Mouse (Mus musculus) lung, postnatal 0 days (tissue): ENCODE data around the gene Slitrk5. TPM values are rescaled to one million over a fixed set of nuclear protein-coding genes. Genes with fewer than 3 reads are reported as not detected.
"Not testable (repeated sequence)": the region's sequence is repeated elsewhere in the genome, so short reads cannot be mapped to it uniquely, and the experiment has no call there.

Source experiments
- ATAC-seq: fragments of 200-750 bp; cut with Nextera tagmentation; 2 replicates; pipeline ENCODE4 v1.8.0; 2017; ENCODE audit warnings: moderate library complexity
- DNase-seq: peaks from one replicate; pipeline ENCODE4 v3.0.0-alpha.2; 2016; ENCODE audit warnings: low spot score
- H3K27ac ChIP-seq: fragments of 300-500 bp; sonication (generic); 2 replicates; pipeline ENCODE4 v1.5.1; 2014; ENCODE audit warnings: antibody characterized with exemption, mild to moderate bottlenecking, low read length, mixed read lengths
- H3K27me3 ChIP-seq: fragments of 300-500 bp; sonication (generic); replicated peaks from 2 replicates; pipeline ENCODE4 v1.6.1; 2014; ENCODE audit warnings: low read length, mixed read lengths; ENCODE audit not compliant: insufficient read depth
- H3K36me3 ChIP-seq: fragments of 300-500 bp; sonication (generic); 2 replicates; pipeline ENCODE4 v1.6.1; 2014; ENCODE audit warnings: low read length, mixed read lengths; ENCODE audit not compliant: insufficient read depth
- H3K4me1 ChIP-seq: fragments of 300-500 bp; sonication (generic); 2 replicates; pipeline ENCODE4 v1.6.1; 2014; ENCODE audit warnings: antibody characterized with exemption, low read depth, low read length, mixed read lengths; ENCODE audit not compliant: insufficient read depth
- H3K4me2 ChIP-seq: fragments of 300-500 bp; sonication (generic); replicated peaks from 2 replicates; pipeline ENCODE4 v1.6.1; 2014; ENCODE audit warnings: low read depth, mild to moderate bottlenecking, low read length, moderate library complexity, mixed read lengths
- H3K4me3 ChIP-seq: fragments of 300-500 bp; sonication (generic); 2 replicates; pipeline ENCODE4 v1.5.1; 2014; ENCODE audit warnings: low read depth, low read length
- H3K9ac ChIP-seq: fragments of 300-500 bp; sonication (generic); replicated peaks from 2 replicates; pipeline ENCODE4 v1.6.1; 2014; ENCODE audit warnings: low read depth, mild to moderate bottlenecking
- H3K9me3 ChIP-seq: fragments of 300-500 bp; sonication (generic); 2 replicates; pipeline ENCODE4 v1.6.1; 2016; ENCODE audit warnings: low read length, mixed read lengths
- CTCF ChIP-seq: IDR thresholded peaks from 2 replicates; pipeline ENCODE4 v1.5.1; 2016; ENCODE audit warnings: antibody characterized with exemption, mild to moderate bottlenecking
- EP300 ChIP-seq: IDR thresholded peaks from 2 replicates; pipeline ENCODE4 v1.6.1; 2016; ENCODE audit warnings: antibody characterized with exemption, mild to moderate bottlenecking, control low read depth
- WGBS: fragments of 180-500 bp; shearing (Covaris S2); extraction: QIAGEN DNeasy Blood & Tissue Kit; methylation state at CpG from one replicate; pipeline ENCODE4 v1.1.7; 2014; 5-methylcytosine and 5-hydroxymethylcytosine counted together
- polyA plus RNA-seq: library from polyadenylated mRNA; unstranded; fragments of >200 nt; fragmentation: Nextera tagmentation; extraction: Ambion mirVana; gene quantifications from 2 replicates; pipeline ENCODE4 v1.2.1, GENCODE M21; 2015

Slitrk5 gene
- polyA plus RNA-seq, 1 experiment from 2014 or later: 0.02 TPM

DNA sequence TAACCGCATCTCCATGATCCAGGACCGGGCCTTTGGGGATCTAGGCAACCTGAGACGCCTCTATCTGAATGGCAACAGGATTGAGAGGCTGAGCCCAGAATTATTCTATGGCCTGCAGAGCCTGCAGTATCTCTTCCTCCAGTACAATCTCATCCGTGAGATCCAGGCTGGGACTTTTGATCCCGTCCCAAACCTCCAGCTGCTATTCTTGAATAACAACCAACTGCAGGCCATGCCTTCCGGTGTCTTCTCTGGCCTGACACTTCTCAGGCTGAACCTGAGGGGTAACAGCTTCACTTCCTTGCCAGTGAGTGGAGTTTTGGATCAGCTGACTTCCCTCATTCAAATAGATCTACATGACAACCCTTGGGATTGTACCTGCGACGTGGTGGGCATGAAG, 5.4 kb downstream of the Slitrk5 start:
- H3K9ac ChIP-seq: no peak overlapping the region
- no peak overlapping the region for H3K27ac ChIP-seq
- no peak overlapping the region for H3K4me2 ChIP-seq
- ATAC-seq (no peak), DNase-seq (no peak)
- H3K4me1 ChIP-seq: no peaks in the 10 kb centered on the region; the same call in 1 of the 2 replicates
- no peak overlapping the region for H3K4me3 ChIP-seq
- no peaks in the 10 kb centered on the region for H3K9me3 ChIP-seq
- H3K27me3 ChIP-seq: peaks cover 23% of the 10 kb centered on the region
- H3K36me3 ChIP-seq: no peaks in the 10 kb centered on the region
- no peak for TF ChIP-seq CTCF
- TF ChIP-seq EP300: no peak
- 53% methylated on average over 8 of the region's 8 CpGs for WGBS

DNA sequence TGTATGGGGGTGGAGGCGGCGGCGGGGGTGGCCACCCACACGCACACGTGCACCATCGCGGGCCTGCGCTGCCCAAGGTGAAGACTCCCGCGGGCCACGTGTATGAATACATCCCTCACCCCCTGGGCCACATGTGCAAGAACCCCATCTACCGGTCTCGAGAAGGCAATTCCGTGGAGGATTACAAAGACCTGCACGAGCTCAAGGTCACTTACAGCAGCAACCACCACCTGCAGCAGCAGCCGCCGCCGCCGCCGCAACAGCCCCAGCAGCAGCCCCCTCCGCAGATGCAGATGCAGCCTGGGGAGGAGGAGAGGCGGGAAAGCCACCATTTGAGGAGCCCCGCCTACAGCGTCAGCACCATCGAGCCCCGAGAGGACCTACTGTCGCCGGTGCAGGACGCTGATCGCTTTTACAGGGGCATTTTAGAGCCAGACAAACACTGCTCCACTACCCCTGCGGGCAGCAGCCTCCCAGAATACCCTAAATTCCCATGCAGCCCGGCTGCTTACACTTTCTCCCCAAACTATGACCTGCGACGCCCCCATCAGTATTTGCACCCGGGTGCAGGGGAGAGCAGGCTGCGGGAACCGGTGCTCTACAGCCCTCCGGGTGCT, 6.3 kb downstream of the Slitrk5 start:
- H3K27me3 ChIP-seq: peaks cover 20% of the 10 kb centered on the region
- ATAC-seq: 0 out of 2 replicates have a peak, but pooled peaks have one; percentile 21

DNA sequence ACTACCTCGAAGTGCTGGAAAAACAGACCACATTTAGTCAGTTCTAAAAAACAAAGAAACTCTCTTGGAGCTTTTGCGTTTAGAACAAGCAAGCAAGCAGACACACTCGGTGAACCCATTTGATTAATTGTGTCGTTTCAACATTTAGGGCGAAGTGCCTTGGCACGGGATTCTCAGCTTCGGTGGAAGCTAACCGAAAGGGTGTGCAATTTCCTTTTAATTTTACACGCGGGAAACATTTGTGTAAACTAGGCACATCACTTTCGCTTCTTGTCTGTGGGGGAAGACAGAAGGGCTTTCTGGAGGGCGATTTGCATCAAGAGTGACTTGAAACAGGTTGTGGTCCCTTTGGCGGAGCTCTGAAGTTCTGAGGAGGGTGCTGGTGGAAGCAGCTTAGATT, 6.9 kb downstream of the Slitrk5 start:
- Histone ChIP-seq H3K27me3 (peaks cover 20% of the 10 kb centered on the region), H3K9ac (no peak overlapping the region), H3K4me3 (peak overlapping the region; percentile 41), H3K36me3 (no peaks in the 10 kb centered on the region), H3K4me2 (peak overlapping the region; percentile 70), H3K27ac (no peak overlapping the region), H3K9me3 (no peaks in the 10 kb centered on the region), H3K4me1 (no peaks in the 10 kb centered on the region)
- no peak for TF ChIP-seq EP300
- no peak for TF ChIP-seq CTCF
- DNase-seq (no peak), ATAC-seq (no peak)
- 2% methylated on average over 13 of the region's 13 CpGs for WGBS

More for the DNA sequence above, 6.3 kb downstream of the Slitrk5 start:
- Histone ChIP-seq H3K27ac (no peak overlapping the region), H3K9ac (no peak overlapping the region), H3K4me1 (no peaks in the 10 kb centered on the region), H3K9me3 (no peaks in the 10 kb centered on the region), H3K4me2 (peak overlapping the region; percentile 70), H3K4me3 (peak overlapping the region; percentile 41), H3K36me3 (no peaks in the 10 kb centered on the region)
- no peak for TF ChIP-seq EP300
- no peak for TF ChIP-seq CTCF
- under 1% methylated on average over 37 of the region's 38 CpGs for WGBS
- DNase-seq: no peak

DNA sequence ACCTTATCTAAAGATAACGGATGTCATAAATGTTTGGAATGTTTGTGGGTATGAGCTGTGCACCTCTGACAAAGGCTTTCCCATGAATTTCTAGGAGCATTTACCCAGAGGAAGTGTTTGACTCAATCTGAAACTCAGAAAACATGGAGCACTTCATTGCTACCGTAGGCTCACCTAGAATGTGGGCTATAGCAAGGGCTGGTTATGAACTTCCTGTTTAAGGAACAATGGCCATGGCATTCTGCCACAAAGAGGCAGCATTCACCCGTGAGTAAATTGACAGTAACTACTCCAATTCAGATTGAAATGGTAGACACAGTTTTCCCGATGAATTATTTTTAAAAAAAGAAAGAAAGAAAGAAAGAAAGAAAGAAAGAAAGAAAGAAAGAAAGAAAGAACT, 8.6 kb downstream of the Slitrk5 start:
- H3K4me3 ChIP-seq: no peak overlapping the region
- no peaks in the 10 kb centered on the region for H3K4me1 ChIP-seq
- DNase-seq: no peak
- H3K9me3 ChIP-seq: no peaks in the 10 kb centered on the region
- H3K27ac ChIP-seq: no peak overlapping the region
- peaks cover 15% of the 10 kb centered on the region for H3K27me3 ChIP-seq
- TF ChIP-seq EP300 (no peak), CTCF (no peak)
- WGBS: 54% methylated on average over 4 of the region's 4 CpGs
- no peaks in the 10 kb centered on the region for H3K36me3 ChIP-seq
- ATAC-seq: no peak
- no peak overlapping the region for H3K9ac ChIP-seq
- H3K4me2 ChIP-seq: no peak overlapping the region

DNA sequence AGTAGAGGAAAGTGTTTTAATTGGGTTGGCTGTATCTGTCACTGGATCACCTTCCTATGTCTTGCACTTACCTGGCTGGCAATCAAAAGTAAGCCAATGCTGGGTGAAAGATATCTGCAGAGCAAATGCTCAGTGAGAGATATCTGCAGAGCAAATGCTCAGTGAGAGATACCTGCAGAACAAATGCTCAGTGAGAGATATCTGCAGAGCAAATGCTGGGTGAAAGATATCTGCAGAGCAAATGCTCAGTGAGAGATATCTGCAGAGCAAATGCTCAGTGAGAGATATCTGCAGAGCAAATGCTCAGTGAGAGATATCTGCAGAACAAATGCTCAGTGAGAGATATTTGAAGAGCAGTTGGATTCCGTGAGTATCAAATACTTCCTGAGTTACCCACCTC, 15.2 kb downstream of the Slitrk5 start:
- not testable (repeated sequence) for H3K9me3 ChIP-seq, H3K27me3 ChIP-seq, H3K4me3 ChIP-seq, H3K36me3 ChIP-seq, H3K9ac ChIP-seq, ATAC-seq, H3K27ac ChIP-seq, H3K4me2 ChIP-seq, H3K4me1 ChIP-seq, DNase-seq
- 53% methylated on average over 1 of the region's 1 CpGs for WGBS

DNA sequence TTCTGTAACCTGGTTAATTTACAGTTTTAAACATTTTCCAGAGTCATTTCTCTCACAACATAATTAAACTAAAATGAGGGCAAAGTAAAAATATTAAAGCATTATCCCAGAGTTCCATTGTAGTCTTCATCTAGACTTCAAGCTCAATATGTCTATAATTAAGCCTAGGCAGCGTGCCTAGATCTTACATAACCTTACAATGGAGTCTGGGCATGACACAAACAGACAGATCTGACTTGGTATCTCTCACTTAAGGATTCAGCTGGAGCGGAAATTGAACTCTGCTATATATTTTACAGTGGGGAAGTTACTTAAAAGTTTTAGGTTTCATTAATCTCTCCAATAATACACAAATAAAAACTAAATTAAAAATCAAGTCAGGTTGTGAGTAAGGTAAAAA, 54.9 kb downstream of the Slitrk5 start:
- no peak for TF ChIP-seq CTCF
- TF ChIP-seq EP300: no peak
- ATAC-seq (no peak), DNase-seq (no peak)
- H3K4me3 ChIP-seq: no peak overlapping the region
- 62% methylated on average over 2 of the region's 2 CpGs for WGBS
- no peaks in the 10 kb centered on the region for H3K27me3 ChIP-seq
- no peaks in the 10 kb centered on the region for H3K4me1 ChIP-seq
- no peak overlapping the region for H3K27ac ChIP-seq
- no peaks in the 10 kb centered on the region for H3K9me3 ChIP-seq
- no peaks in the 10 kb centered on the region for H3K36me3 ChIP-seq
- H3K9ac ChIP-seq: no peak overlapping the region
- no peak overlapping the region for H3K4me2 ChIP-seq
